Mouse (Mus musculus) lung, adult 2 months (tissue): ENCODE measurements around the gene Gm20696. TPM values are rescaled to one million over a fixed set of nuclear protein-coding genes. Genes with fewer than 3 reads are reported as not detected.

Experiments
- DNase-seq: peaks from one replicate; pipeline ENCODE4 v3.0.0; 2022
- H3K4me1 ChIP-seq: fragments of 200-500 bp; 2 replicates; pipeline ENCODE4 v1.6.1; 2011; ENCODE audit warnings: low read length; ENCODE audit not compliant: control insufficient read depth, insufficient read depth
- H3K4me3 ChIP-seq: fragments of 200-500 bp; replicated peaks from 2 replicates; pipeline ENCODE3; 2011; ENCODE audit warnings: low read depth, mild to moderate bottlenecking, control low read depth, low read length; ENCODE audit errors: extremely low read depth
- CTCF ChIP-seq: fragments of 200-500 bp; IDR thresholded peaks from 2 replicates; pipeline ENCODE4 v1.5.1; 2011; ENCODE audit warnings: mild to moderate bottlenecking, low read length, control low read depth; ENCODE audit not compliant: insufficient read depth
- POLR2A ChIP-seq: fragments of 200-500 bp; IDR thresholded peaks from 2 replicates; pipeline ENCODE4 v1.6.1; 2011; ENCODE audit warnings: low read depth, mild to moderate bottlenecking, control low read depth, low read length, borderline replicate concordance; ENCODE audit errors: extremely low read depth
- WGBS: fragments of 180-500 bp; shearing (Covaris S2); methylation state at CpG from one replicate; pipeline ENCODE4 v1.1.7; 2018; 5-methylcytosine and 5-hydroxymethylcytosine counted together
- polyA plus RNA-seq: library from polyadenylated mRNA; depleted of rRNA; stranded (reverse); fragments of >200 nt; gene quantifications from 2 replicates; pipeline ENCODE4 v1.2.3, GENCODE M21; 2012

The Gm20696 gene
- polyA plus RNA-seq, 1 experiment: 1.4 TPM

GRCm38 (mm10) chr6:99302662-99303435 lies 363.7 kb downstream of the Gm20696 start:
- WGBS: 59% methylated on average over 6 of the region's 6 CpGs
- 0 out of 2 replicates have a peak, but pooled peaks cover 4% of the 10 kb centered on the region for H3K4me1 ChIP-seq
- TF ChIP-seq POLR2A (no peak), CTCF (no peak)
- no peak overlapping the region for H3K4me3 ChIP-seq
- DNase-seq: no peak

- 57% methylated on average over 8 of the region's 8 CpGs for WGBS
- Histone ChIP-seq H3K4me3 (no peak overlapping the region), H3K4me1 (0 out of 2 replicates have a peak, but pooled peaks cover 4% of the 10 kb centered on the region)
- TF ChIP-seq POLR2A (no peak), CTCF (no peak)
- DNase-seq: no peak
Observed at GRCm38 (mm10) chr6:99301923-99302322, 364.7 kb downstream of the Gm20696 start.

GRCm38 (mm10) chr6:99300235-99300634 lies 366.4 kb downstream of the Gm20696 start:
- Histone ChIP-seq H3K4me3 (no peak overlapping the region), H3K4me1 (0 out of 2 replicates have a peak, but pooled peaks cover 4% of the 10 kb centered on the region)
- WGBS: 81% methylated on average over 6 of the region's 6 CpGs
- no peak for TF ChIP-seq POLR2A
- no peak for TF ChIP-seq CTCF
- no peak for DNase-seq

GRCm38 (mm10) chr6:99299196-99299595 lies 367.4 kb downstream of the Gm20696 start:
- Histone ChIP-seq H3K4me1 (0 out of 2 replicates have a peak, but pooled peaks cover 4% of the 10 kb centered on the region), H3K4me3 (no peak overlapping the region)
- TF ChIP-seq CTCF: no peak
- TF ChIP-seq POLR2A: no peak
- 77% methylated on average over 14 of the region's 14 CpGs for WGBS
- no peak for DNase-seq

- WGBS: 87% methylated on average over 5 of the region's 5 CpGs
Observed at GRCm38 (mm10) chr6:99297535-99297934, 369.1 kb downstream of the Gm20696 start.

GRCm38 (mm10) chr6:99295495-99295894 lies 371.1 kb downstream of the Gm20696 start:
- no peak overlapping the region for H3K4me3 ChIP-seq
- no peak for DNase-seq
- TF ChIP-seq CTCF (no peak), POLR2A (no peak)
- no peaks in the 10 kb centered on the region for H3K4me1 ChIP-seq
- WGBS: 54% methylated on average over 8 of the region's 8 CpGs

More at GRCm38 (mm10) chr6:99297535-99297934, 369.1 kb downstream of the Gm20696 start:
- H3K4me3 ChIP-seq: no peak overlapping the region
- TF ChIP-seq POLR2A (no peak), CTCF (no peak)
- no peak for DNase-seq
- no peaks in the 10 kb centered on the region for H3K4me1 ChIP-seq

GRCm38 (mm10) chr6:99289220-99289619 lies 377.4 kb downstream of the Gm20696 start:
- TF ChIP-seq CTCF: no peak
- TF ChIP-seq POLR2A: no peak
- no peaks in the 10 kb centered on the region for H3K4me1 ChIP-seq
- no peak overlapping the region for H3K4me3 ChIP-seq
- WGBS: 69% methylated on average over 4 of the region's 4 CpGs
- DNase-seq: no peak

- Histone ChIP-seq H3K4me1 (no peaks in the 10 kb centered on the region; the same call in 1 of the 2 replicates), H3K4me3 (no peak overlapping the region)
- DNase-seq: no peak
- no peak for TF ChIP-seq CTCF
- 58% methylated on average over 3 of the region's 3 CpGs for WGBS
Observed at GRCm38 (mm10) chr6:99285026-99285425, 381.6 kb downstream of the Gm20696 start.

GRCm38 (mm10) chr6:99284019-99284418 lies 382.6 kb downstream of the Gm20696 start:
- H3K4me3 ChIP-seq: no peak overlapping the region
- 79% methylated on average over 4 of the region's 4 CpGs for WGBS
- H3K4me1 ChIP-seq: no peaks in the 10 kb centered on the region; the same call in 1 of the 2 replicates
- DNase-seq: no peak
- TF ChIP-seq POLR2A (no peak), CTCF (no peak)
